Mouse (Mus musculus) macrophage (primary cell): ENCODE results near the gene Krtap27-1. TPM values are rescaled to one million over a fixed set of nuclear protein-coding genes. Genes with fewer than 3 reads are reported as not detected.

Experiments
- H3K27ac ChIP-seq: fragments of 350-480 bp; formaldehyde crosslinking; 2 replicates; pipeline ENCODE4 v1.9.0; 2021
- H3K36me3 ChIP-seq: fragments of 350-480 bp; formaldehyde crosslinking; 2 replicates; pipeline ENCODE4 v1.9.0; 2021; ENCODE audit errors: inconsistent target
- H3K4me3 ChIP-seq: fragments of 350-480 bp; formaldehyde crosslinking; 2 replicates; pipeline ENCODE4 v1.9.0; 2021; ENCODE audit errors: inconsistent target
- H3K79me2 ChIP-seq: fragments of 350-480 bp; formaldehyde crosslinking; 2 replicates; pipeline ENCODE4 v1.9.0; 2021; ENCODE audit errors: inconsistent target
- whole genome bisulfite sequencing: methylation state at CpG from one replicate; pipeline ENCODE4 v1.1.7; 2026; ENCODE audit warnings: inconsistent platforms; ENCODE audit not compliant: missing documents; 5-methylcytosine and 5-hydroxymethylcytosine counted together
- polyA plus RNA-seq: library from polyadenylated mRNA; stranded (reverse); fragments of 250-400 nt; gene quantifications from 3 replicates; pipeline ENCODE4 v1.2.4, GENCODE M21; 2018; ENCODE audit warnings: inconsistent platforms

The Krtap27-1 gene
- polyA plus RNA-seq, 1 experiment from 2014 or later = not detected

GRCm38 (mm10) chr16:88640053-88640452 lies 31.4 kb downstream of the Krtap27-1 start:
- Histone ChIP-seq H3K27ac (no peak overlapping the region), H3K4me3 (no peak overlapping the region), H3K36me3 (no peaks in the 10 kb centered on the region), H3K79me2 (no peaks in the 10 kb centered on the region)
- WGBS = 86% methylated on average over 3 of the region's 3 CpGs

- 88% methylated on average over 4 of the region's 4 CpGs for WGBS
- H3K27ac ChIP-seq = no peak overlapping the region
- no peaks in the 10 kb centered on the region for H3K36me3 ChIP-seq
- H3K79me2 ChIP-seq = no peaks in the 10 kb centered on the region
- no peak overlapping the region for H3K4me3 ChIP-seq
Observed at GRCm38 (mm10) chr16:88635142-88635541, 36.3 kb downstream of the Krtap27-1 start.

DNA sequence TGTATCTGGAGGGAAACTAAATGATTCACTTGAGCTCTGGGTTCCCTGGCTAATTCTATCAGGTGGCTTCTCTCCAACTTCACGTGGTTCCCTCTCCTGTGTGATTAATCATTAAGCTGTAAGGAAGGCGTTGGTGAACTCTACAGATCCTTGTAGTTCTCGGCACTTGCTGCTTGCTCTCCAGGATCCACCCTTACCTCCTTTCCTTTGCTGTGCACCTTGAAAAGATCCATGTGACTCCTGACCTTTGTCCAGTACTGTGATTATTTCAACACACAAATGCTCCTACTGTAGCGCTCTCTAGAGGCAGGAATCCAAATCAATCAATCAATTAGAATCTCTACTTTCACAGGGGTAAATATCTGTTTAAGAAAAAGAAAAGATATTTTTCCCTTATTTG lies 40.0 kb downstream of the Krtap27-1 start:
- H3K36me3 ChIP-seq = no peaks in the 10 kb centered on the region
- H3K4me3 ChIP-seq = no peak overlapping the region
- H3K79me2 ChIP-seq = no peaks in the 10 kb centered on the region
- 76% methylated on average over 4 of the region's 4 CpGs for WGBS
- H3K27ac ChIP-seq = no peak overlapping the region

DNA sequence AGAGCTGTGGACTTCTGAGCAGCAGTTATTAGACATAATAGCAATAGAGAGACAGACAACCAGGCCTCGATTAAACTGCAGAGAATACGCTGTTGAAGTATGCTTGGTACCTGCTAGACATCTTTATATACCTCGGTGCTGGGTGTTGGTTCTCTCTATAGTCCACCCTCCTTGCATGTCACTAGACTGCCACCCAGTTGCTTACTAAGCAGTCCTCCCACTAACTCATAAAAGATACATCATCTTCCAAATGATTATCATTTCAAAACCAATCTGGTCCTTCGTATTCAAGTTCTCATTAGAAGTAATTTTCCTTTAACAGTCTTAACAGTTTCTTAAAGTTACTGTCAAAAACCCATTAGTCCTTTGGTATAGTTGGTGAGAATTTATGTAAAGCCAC lies 43.9 kb downstream of the Krtap27-1 start, which contains the start of gene 2310079G19Rik:
2310079G19Rik (minus strand) TSS at position 101 of the 400 bp plus-strand sequence.
- H3K27ac ChIP-seq = no peak within 1 kb of the TSS
- no peak within 1 kb of the TSS for H3K4me3 ChIP-seq
- no peaks in the 10 kb centered on the region for H3K36me3 ChIP-seq
- 92% methylated on average over 4 of the region's 4 CpGs for WGBS
- no peaks in the 10 kb centered on the region for H3K79me2 ChIP-seq

Other genes starting within 250 kb of the Krtap27-1 start
- not detected in 3 replicates for gene Cldn17, start 164.7 kb downstream of the Krtap27-1 start, polyA plus RNA-seq
- not detected in 3 replicates for gene Cldn8, start 108.5 kb downstream of the Krtap27-1 start, polyA plus RNA-seq
- gene Krtap24-1, start 59.4 kb downstream of the Krtap27-1 start, polyA plus RNA-seq = not detected in 3 replicates
- not detected in 3 replicates for gene 2310079G19Rik, start 44.0 kb downstream of the Krtap27-1 start, polyA plus RNA-seq
- gene Krtap26-1, start 23.9 kb downstream of the Krtap27-1 start, polyA plus RNA-seq = not detected in 3 replicates
- gene 2310061N02Rik, start 36.3 kb upstream of the Krtap27-1 start, polyA plus RNA-seq = not detected in 3 replicates
- not detected in 3 replicates for gene Krtap13-1, start 57.2 kb upstream of the Krtap27-1 start, polyA plus RNA-seq
- not detected in 3 replicates for gene Krtap13, start 80.0 kb upstream of the Krtap27-1 start, polyA plus RNA-seq
- gene 2310034C09Rik, start 87.2 kb upstream of the Krtap27-1 start, polyA plus RNA-seq = not detected in 3 replicates
- gene 2310057N15Rik, start 102.5 kb upstream of the Krtap27-1 start, polyA plus RNA-seq = not detected in 3 replicates
- gene Gm5965, start 106.2 kb upstream of the Krtap27-1 start, polyA plus RNA-seq = not detected in 3 replicates
- gene Gm20741, start 140.5 kb upstream of the Krtap27-1 start, polyA plus RNA-seq = not detected in 3 replicates
- not detected in 3 replicates for gene Krtap15, start 148.5 kb upstream of the Krtap27-1 start, polyA plus RNA-seq
- gene Krtap14, start 154.5 kb upstream of the Krtap27-1 start, polyA plus RNA-seq = not detected in 3 replicates
- gene Krtap19-1, start 197.7 kb upstream of the Krtap27-1 start, polyA plus RNA-seq = not detected in 3 replicates
- gene Krtap19-2, start 202.6 kb upstream of the Krtap27-1 start, polyA plus RNA-seq = not detected in 3 replicates
- not detected in 3 replicates for gene Krtap19-3, start 206.4 kb upstream of the Krtap27-1 start, polyA plus RNA-seq
- not detected in 3 replicates for gene Krtap19-4, start 213.4 kb upstream of the Krtap27-1 start, polyA plus RNA-seq
- not detected in 3 replicates for gene Krtap19-5, start 224.8 kb upstream of the Krtap27-1 start, polyA plus RNA-seq